Mouse (Mus musculus): ENCODE data around the gene Eda.

DNA sequence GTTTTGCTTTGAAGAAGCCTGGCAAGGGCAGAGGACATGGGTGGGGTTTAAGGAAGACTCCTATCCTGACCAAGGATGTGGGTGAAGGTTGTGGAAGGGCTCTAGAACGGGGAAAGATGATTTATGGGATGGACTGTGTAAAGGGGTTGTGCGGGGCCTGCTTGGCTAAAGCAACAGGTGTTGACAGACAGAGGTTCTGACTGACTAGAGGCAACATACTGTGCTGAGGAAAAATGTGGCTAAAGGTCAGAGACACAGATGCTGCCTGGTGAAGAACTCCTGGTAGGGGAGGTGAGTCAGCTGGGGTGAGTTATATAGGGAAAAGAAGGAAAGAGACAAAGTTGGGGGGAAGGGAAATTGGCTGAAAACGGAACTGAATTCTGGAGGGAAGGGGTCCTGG is 456.9 kb downstream of the Eda start:
- no peak for TF ChIP-seq ZNF384 (IDR thresholded peaks at IDR 0.05; ENCODE audit: low read depth, low read length)
- no peak for TF ChIP-seq ZC3H11A (IDR thresholded peaks at IDR 0.05; ENCODE audit: borderline replicate concordance, low read depth, low read length)
- no peak for TF ChIP-seq HCFC1 (IDR thresholded peaks at IDR 0.05; ENCODE audit: borderline replicate concordance, insufficient read depth, low read length)
- TF ChIP-seq CHD2 (IDR thresholded peaks at IDR 0.05; ENCODE audit: low read depth, low read length): no peak
- no peak for TF ChIP-seq MAFK (IDR thresholded peaks at IDR 0.05; ENCODE audit: insufficient read depth, low read depth, low read length)
